Mouse (Mus musculus) forebrain, embryonic 10.5 days (tissue): ENCODE measurements around the gene Gbe1. TPM values are rescaled to one million over a fixed set of nuclear protein-coding genes. Genes with fewer than 3 reads are reported as not detected.

Experiments
- DNase-seq: peaks from one replicate; pipeline ENCODE4 v3.0.0-alpha.2; 2017; ENCODE audit warnings: low spot score; ENCODE audit errors: extremely low spot score
- H3K27ac ChIP-seq: fragments of 300-500 bp; sonication (generic); 2 replicates; pipeline ENCODE4 v1.5.1; 2016; ENCODE audit warnings: mild to moderate bottlenecking
- H3K27me3 ChIP-seq: fragments of 300-500 bp; sonication (generic); 2 replicates; pipeline ENCODE4 v1.6.1; 2016; ENCODE audit warnings: mild to moderate bottlenecking; ENCODE audit not compliant: poor library complexity, severe bottlenecking
- H3K36me3 ChIP-seq: fragments of 300-500 bp; sonication (generic); replicated peaks from 2 replicates; pipeline ENCODE4 v1.6.1; 2016; ENCODE audit warnings: mild to moderate bottlenecking, moderate library complexity
- H3K4me1 ChIP-seq: fragments of 300-500 bp; sonication (generic); 2 replicates; pipeline ENCODE4 v1.6.1; 2016
- H3K4me3 ChIP-seq: fragments of 300-500 bp; sonication (generic); 2 replicates; pipeline ENCODE4 v1.5.1; 2016; ENCODE audit warnings: mild to moderate bottlenecking, moderate library complexity
- H3K9me3 ChIP-seq: fragments of 300-500 bp; sonication (generic); 2 replicates; pipeline ENCODE4 v1.6.1; 2016; ENCODE audit warnings: mild to moderate bottlenecking, moderate library complexity
- WGBS: fragments of 180-500 bp; shearing (Covaris S2); methylation state at CpG from one replicate; pipeline ENCODE4 v1.1.7; 2016; 5-methylcytosine and 5-hydroxymethylcytosine counted together
- polyA plus RNA-seq: library from polyadenylated mRNA; unstranded; fragments of >200 nt; fragmentation: Nextera tagmentation; extraction: Ambion mirVana; gene quantifications from 2 replicates; pipeline ENCODE4 v1.2.1, GENCODE M21; 2016

Gbe1 gene
- polyA plus RNA-seq, 1 experiment from 2014 or later: 29.2 TPM

DNA sequence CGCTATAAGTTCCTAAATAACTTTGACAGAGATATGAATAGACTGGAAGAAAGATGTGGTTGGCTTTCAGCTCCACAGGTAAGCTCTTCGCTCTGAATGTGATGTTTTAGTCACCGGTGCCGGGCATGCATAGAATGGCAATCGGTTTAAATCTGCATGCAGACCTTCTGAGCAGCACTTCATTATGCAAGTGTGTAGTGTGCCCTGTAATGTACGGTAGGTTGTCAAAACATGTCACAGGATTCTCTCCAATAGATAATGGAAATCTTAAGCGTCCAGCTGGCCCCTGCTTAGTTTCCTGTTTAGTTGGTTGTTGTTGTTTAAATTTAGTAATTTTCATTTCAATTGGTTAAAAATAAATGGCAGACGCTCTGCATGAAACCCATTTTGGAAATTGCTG, 213.5 kb downstream of the Gbe1 start:
- whole genome bisulfite sequencing: 95% methylated on average over 8 of the region's 8 CpGs
- Histone ChIP-seq H3K27me3 (no peaks in the 10 kb centered on the region), H3K36me3 (no peaks in the 10 kb centered on the region), H3K4me3 (no peak overlapping the region), H3K27ac (no peak overlapping the region), H3K4me1 (no peaks in the 10 kb centered on the region), H3K9me3 (no peaks in the 10 kb centered on the region)
- DNase-seq: no peak

DNA sequence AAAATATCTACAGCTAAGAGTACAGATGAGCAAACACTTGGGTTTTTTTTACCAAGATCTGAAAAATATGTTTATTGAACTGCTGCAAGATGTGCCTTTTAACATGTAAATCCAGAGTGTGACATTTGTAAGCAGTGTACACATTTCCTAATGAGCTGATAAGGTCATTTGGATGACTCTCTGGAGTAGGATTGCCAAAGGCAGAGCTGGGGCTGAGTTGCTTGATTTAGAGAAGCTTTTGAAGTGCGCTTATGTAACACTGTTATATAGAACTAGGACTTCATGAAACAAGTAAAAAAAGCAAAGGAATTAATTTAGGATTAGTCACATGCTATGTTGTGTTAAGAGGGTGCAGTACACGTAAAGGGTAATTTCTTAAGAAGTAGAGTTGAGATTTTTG, 221.5 kb downstream of the Gbe1 start:
- Histone ChIP-seq H3K4me1 (no peaks in the 10 kb centered on the region), H3K27ac (no peak overlapping the region), H3K36me3 (no peaks in the 10 kb centered on the region), H3K9me3 (no peaks in the 10 kb centered on the region), H3K27me3 (no peaks in the 10 kb centered on the region), H3K4me3 (no peak overlapping the region)
- 85% methylated on average over 2 of the region's 2 CpGs for WGBS
- DNase-seq: no peak

DNA sequence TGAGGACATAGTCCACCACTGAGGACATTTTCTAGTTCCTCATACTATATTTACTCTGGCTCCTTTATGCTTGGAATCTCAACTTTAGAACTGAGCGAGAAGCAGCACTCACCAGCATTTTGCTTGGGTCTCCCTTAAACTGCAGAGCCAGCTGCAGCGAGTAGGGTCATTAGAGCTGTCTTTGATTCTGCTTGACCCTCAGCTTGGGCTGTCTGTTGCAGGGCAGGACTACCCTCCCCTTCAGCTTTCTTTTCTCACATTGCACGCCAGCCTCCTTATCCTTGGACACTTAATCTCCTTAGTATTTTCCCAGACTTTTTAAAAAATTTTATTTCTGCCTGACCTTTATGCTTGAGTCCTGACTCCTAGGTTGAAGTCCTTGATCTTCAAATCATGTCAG, 237.1 kb downstream of the Gbe1 start:
- H3K4me1 ChIP-seq: peaks cover 8% of the 10 kb centered on the region; the same call in 1 of the 2 replicates
- DNase-seq: no peak
- H3K27ac ChIP-seq: no peak overlapping the region
- H3K36me3 ChIP-seq: no peaks in the 10 kb centered on the region
- H3K9me3 ChIP-seq: no peaks in the 10 kb centered on the region
- no peak overlapping the region for H3K4me3 ChIP-seq
- H3K27me3 ChIP-seq: no peaks in the 10 kb centered on the region
- 33% methylated on average over 3 of the region's 3 CpGs for WGBS

DNA sequence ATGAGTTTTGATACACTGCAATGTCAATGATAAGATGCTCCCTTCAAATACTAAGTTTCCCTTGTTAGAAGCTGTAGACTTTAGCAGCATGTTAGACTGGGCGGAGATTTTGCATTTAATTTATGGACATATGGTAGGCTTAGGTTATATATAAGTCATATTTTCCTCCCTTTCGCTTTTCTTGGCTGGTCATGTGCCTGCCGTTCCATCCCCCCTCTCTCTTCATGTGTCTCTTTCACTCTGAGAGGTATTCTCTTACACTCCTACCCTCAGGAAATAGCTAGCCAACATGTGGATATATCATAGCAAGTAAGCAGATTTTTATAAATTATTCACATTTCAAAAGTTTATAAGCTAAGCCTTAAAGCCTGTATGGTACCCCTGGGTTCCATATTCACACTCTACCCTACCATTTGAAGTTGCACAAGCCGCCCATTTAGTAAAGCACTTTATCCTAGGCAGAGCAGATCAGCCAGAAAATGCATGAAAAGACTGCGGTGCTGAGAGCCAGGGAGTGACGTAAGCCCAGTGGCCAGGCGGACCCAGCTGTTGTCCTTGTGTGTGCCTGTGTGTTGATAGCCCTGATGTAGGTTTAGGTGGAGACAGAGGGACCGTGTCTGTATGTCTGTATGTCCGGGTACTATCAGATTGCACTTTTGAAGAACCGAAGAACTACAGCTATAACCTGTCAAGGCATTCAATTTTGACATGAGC, 248.0 kb downstream of the Gbe1 start:
- Histone ChIP-seq H3K27me3 (no peaks in the 10 kb centered on the region), H3K27ac (no peak overlapping the region), H3K4me1 (0 out of 2 replicates have a peak, but pooled peaks cover 6% of the 10 kb centered on the region), H3K36me3 (no peaks in the 10 kb centered on the region), H3K9me3 (no peaks in the 10 kb centered on the region), H3K4me3 (no peak overlapping the region)
- WGBS: 86% methylated on average over 10 of the region's 10 CpGs
- DNase-seq: no peak

DNA sequence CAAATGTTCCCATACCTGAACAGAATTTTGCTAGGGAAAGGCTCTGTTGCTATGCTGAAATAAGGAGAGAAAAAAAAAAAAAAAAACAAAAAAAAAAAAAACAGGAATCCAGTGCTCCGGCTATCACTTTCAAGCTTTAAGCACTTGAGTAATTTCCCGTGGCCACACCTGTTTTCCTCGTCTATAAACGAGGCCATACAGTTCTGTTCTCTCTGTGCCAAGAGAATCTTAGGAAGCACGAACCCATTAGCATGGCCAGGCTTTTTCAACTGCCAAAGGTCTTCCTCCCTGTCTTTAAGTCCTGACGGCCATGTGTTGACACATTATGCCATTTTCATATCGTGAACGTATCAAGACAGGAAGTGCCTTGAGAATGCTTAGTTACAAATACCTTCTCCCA, 248.8 kb downstream of the Gbe1 start:
- H3K27me3 ChIP-seq: no peaks in the 10 kb centered on the region
- DNase-seq: no peak
- H3K27ac ChIP-seq: no peak overlapping the region
- no peaks in the 10 kb centered on the region for H3K36me3 ChIP-seq
- 94% methylated on average over 8 of the region's 8 CpGs for WGBS
- 0 out of 2 replicates have a peak, but pooled peaks cover 6% of the 10 kb centered on the region for H3K4me1 ChIP-seq
- H3K4me3 ChIP-seq: no peak overlapping the region
- no peaks in the 10 kb centered on the region for H3K9me3 ChIP-seq

DNA sequence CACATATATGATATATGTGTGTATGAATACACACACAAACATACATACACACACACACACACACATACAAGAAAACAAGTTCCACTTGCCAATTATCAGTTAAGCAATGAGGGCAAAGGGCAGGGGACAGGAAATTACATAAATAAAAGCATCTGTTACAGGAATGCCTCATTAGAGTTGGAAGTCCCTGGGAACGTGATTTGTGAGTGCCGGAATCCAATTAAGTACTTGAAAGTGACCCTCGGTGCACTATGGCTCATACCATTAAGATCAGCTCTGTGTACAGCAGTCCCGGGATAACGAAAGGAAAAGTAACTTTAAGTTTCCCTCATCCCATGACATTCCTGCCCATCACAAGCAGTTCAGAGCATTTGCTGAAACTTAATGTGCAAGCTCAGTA, 249.7 kb downstream of the Gbe1 start:
- no peaks in the 10 kb centered on the region for H3K36me3 ChIP-seq
- H3K4me1 ChIP-seq: 0 out of 2 replicates have a peak, but pooled peaks cover 6% of the 10 kb centered on the region
- DNase-seq: no peak
- H3K4me3 ChIP-seq: no peak overlapping the region
- H3K27ac ChIP-seq: no peak overlapping the region
- H3K9me3 ChIP-seq: no peaks in the 10 kb centered on the region
- H3K27me3 ChIP-seq: no peaks in the 10 kb centered on the region
- WGBS: 39% methylated on average over 5 of the region's 5 CpGs

DNA sequence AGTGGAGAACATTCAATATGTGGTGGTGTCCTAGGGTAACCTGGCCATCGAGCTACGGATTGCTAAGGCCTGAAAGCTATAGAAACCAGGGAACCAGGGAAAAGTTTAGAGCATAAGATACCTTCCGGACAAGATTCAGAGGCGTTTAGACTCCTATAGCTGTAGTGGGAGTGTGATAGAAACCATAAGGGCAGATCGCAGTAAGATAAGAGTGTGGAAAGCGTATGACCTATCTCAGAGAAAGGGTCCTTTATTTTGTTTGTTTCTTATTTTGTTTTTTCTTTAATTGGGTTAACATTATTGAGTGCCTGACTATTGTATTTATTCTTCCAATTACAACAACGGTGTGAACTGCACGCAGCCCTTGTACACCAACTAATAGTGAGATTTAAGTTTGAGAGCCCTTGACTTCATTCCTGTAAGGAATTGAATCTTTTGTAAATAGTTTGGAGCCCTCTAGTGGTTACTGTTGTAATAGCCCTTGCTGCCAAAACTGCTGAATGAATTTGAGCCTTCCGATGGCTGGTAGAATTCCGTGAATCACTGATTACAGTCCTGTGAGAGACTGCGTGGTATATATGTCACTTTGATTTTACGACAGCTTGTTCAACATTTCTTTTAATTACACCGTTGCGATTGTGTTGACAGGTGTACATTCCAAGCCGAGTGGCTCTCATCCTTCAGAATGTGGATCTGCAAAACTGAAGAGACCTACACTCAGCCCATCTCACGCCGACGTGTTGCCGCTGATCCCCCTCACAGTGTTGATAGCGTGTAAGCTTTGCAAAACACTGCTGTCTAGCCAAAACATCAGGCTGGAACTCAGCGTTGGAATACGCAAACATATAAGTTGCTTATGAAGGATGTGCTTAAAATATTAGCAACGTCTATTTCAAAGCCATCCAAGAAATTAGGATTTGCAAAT, 254.9 kb downstream of the Gbe1 start:
- 70% methylated on average over 23 of the region's 23 CpGs for WGBS
- peak; percentile 26 for DNase-seq
- Histone ChIP-seq H3K4me3 (no peak overlapping the region), H3K27me3 (no peaks in the 10 kb centered on the region), H3K36me3 (no peaks in the 10 kb centered on the region), H3K9me3 (no peaks in the 10 kb centered on the region), H3K4me1 (0 out of 2 replicates have a peak, but pooled peaks cover 3% of the 10 kb centered on the region), H3K27ac (no peak overlapping the region)

DNA sequence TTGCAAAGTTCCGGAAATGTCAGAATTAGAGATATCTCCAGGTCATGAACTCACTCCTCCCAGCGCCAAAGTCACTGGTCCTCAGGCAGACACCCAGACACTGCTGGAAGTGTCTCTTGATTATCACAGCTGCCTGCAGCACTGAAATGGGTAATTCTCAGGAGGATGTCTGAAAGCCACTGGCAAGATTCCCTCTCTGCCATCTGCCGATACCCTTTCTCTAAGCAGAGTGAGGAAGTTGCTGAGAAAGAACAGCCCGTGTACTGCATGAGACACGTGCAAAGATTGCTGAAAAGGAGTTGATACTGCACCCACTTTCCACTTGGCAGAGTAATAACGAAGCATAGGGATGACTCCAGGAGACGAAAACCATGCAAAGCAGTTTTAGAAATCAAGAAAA, 272.2 kb downstream of the Gbe1 start:
- no peaks in the 10 kb centered on the region for H3K27me3 ChIP-seq
- no peak overlapping the region for H3K4me3 ChIP-seq
- H3K36me3 ChIP-seq: no peaks in the 10 kb centered on the region
- no peak for DNase-seq
- no peaks in the 10 kb centered on the region for H3K9me3 ChIP-seq
- H3K27ac ChIP-seq: no peak overlapping the region
- no peaks in the 10 kb centered on the region for H3K4me1 ChIP-seq
- no CpG with 5 or more reads among the region's 7 CpGs for WGBS

DNA sequence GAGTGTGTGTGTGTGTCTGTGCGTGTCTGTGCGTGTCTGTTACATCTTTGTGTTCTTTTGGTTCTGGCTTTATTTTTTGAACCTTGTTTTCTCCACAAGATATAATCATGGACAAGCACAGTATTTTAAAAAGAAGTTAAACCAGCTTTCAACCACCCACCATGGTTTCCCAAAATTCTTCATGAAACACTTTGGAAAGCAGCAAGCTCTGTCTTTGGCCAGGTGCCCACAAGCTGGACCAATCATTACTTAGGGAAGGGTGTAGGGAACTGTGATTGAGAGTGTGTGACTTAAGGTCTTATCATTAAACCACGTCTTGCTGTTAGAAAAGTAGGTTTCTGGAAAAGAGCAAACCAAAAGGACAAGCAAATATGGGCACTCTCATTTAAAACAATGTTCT, 288.6 kb downstream of the Gbe1 start:
- H3K27ac ChIP-seq: no peak overlapping the region
- 95% methylated on average over 3 of the region's 3 CpGs for WGBS
- no peaks in the 10 kb centered on the region for H3K27me3 ChIP-seq
- no peak overlapping the region for H3K4me3 ChIP-seq
- no peaks in the 10 kb centered on the region for H3K36me3 ChIP-seq
- DNase-seq: no peak
- H3K9me3 ChIP-seq: no peaks in the 10 kb centered on the region
- H3K4me1 ChIP-seq: no peaks in the 10 kb centered on the region

DNA sequence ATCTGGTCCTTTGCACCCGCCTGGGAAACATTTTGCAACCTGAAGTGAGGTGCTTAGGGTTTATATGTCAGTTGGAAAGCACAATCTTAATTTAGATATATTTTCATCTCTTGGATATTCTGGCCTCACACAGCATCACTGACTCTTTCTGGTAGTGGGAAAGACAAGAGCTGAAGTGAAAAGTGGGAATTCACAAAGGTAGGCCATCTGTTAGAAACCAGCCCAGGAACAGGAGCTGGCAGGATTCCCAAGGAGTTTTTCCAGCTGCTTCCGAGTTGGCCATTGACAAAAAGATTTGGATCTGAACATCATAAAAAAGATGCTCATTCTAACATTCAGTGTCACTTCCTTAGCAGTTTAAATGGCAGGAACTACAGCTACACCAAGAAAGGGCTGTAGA, 294.6 kb downstream of the Gbe1 start:
- no peak for DNase-seq
- Histone ChIP-seq H3K27me3 (no peaks in the 10 kb centered on the region), H3K4me3 (no peak overlapping the region), H3K9me3 (no peaks in the 10 kb centered on the region), H3K36me3 (no peaks in the 10 kb centered on the region), H3K27ac (no peak overlapping the region), H3K4me1 (no peaks in the 10 kb centered on the region)
- WGBS: 85% methylated on average over 2 of the region's 2 CpGs

DNA sequence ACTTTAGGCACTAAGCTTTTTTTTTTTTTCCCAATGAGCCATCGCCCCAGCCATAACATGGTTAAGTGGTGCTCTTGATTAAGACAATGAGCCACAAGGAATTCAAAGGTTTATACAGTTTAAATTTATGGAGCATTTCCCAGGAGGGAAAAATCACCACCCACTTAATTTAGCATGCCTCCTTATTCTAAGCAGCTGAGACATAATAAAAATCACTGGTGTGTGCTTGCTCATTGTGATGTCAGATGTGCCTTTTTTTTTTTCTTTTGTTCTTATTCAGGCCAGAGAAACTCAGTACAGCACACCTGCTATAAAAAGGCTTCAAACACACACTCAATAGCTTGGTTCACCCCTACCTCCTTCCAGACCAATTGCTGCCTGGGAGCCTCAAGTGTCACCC, 303.9 kb downstream of the Gbe1 start:
- Histone ChIP-seq H3K27ac (no peak overlapping the region), H3K27me3 (no peaks in the 10 kb centered on the region), H3K4me1 (no peaks in the 10 kb centered on the region), H3K36me3 (no peaks in the 10 kb centered on the region), H3K9me3 (no peaks in the 10 kb centered on the region), H3K4me3 (no peak overlapping the region)
- WGBS: 94% methylated on average over 1 of the region's 1 CpGs
- DNase-seq: no peak

DNA sequence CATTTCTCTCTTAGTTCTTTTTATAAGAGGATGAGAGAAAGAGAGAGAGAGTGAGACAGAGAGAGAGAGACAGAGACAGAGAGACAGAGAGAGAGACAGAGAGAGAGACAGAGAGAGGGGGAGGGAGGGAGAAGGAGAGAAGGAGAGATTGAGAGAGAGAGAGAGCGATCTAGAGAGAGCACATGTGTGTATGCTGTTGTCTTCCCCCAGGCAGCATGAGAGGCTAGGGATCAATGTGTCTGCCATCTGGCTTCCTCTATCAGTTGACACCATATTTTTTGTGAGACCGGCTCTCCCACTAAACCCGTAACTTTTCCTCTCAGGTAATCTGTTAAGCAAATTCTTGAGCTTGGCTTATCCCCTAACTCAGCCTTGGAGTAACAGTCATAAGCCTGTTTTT, 304.4 kb downstream of the Gbe1 start:
- no peaks in the 10 kb centered on the region for H3K27me3 ChIP-seq
- no peaks in the 10 kb centered on the region for H3K36me3 ChIP-seq
- WGBS: 93% methylated on average over 3 of the region's 3 CpGs
- H3K9me3 ChIP-seq: no peaks in the 10 kb centered on the region
- H3K27ac ChIP-seq: no peak overlapping the region
- DNase-seq: no peak
- no peak overlapping the region for H3K4me3 ChIP-seq
- no peaks in the 10 kb centered on the region for H3K4me1 ChIP-seq
